Comparison of ENCODE assay signal across 18 mouse cellular contexts in genomic region chr14:122176263-122176798, GRCm38 (mm10).
"Had no signal": no experiment of that assay in that cellular context is flagged by ENCODE, and none has a peak within 500 bp of the region (broad histone marks: within the 10 kb centered on the region; RNA-seq: fewer than 3 reads in every experiment).

No protein-coding gene starts in this region.

- ATAC-seq: intestine, embryonic 16.5 days had no signal

- H3K4me2 ChIP-seq: limb, embryonic 12.5 days; limb, embryonic 15.5 days; liver, embryonic 11.5 days; liver, embryonic 15.5 days; lung, embryonic 15.5 days; midbrain, embryonic 12.5 days had no signal

- H3K27me3 ChIP-seq: limb, embryonic 12.5 days; limb, embryonic 15.5 days; liver, embryonic 15.5 days; lung, embryonic 15.5 days; midbrain, embryonic 12.5 days had no signal

- H3K4me3 ChIP-seq: limb, embryonic 12.5 days; limb, embryonic 15.5 days; liver, embryonic 15.5 days; lung, embryonic 15.5 days; megakaryocyte, embryonic 14.5 days; midbrain, embryonic 12.5 days had no signal

- H3K27ac ChIP-seq: limb, embryonic 12.5 days; limb, embryonic 15.5 days; liver, embryonic 15.5 days; lung, embryonic 15.5 days; midbrain, embryonic 12.5 days had no signal

- H3K9me3 ChIP-seq: limb, embryonic 12.5 days; limb, embryonic 15.5 days; liver, embryonic 15.5 days; lung, embryonic 15.5 days; megakaryocyte, embryonic 14.5 days; midbrain, embryonic 12.5 days had no signal

- DNase-seq: kidney, adult 18-20 months; kidney, adult 9 months; kidney, postnatal 14 days; kidney, postnatal 4 days; left cerebral cortex, postnatal 4 days; lung, adult 18-20 months; lung, postnatal 10 days; lung, postnatal 36 days; thymus, adult 18-20 months; thymus, postnatal 36 days had no signal

- H3K9ac ChIP-seq: limb, embryonic 12.5 days; limb, embryonic 15.5 days; liver, embryonic 15.5 days; lung, embryonic 15.5 days; midbrain, embryonic 12.5 days had no signal

- H3K36me3 ChIP-seq: limb, embryonic 12.5 days; limb, embryonic 15.5 days; liver, embryonic 15.5 days; lung, embryonic 15.5 days; midbrain, embryonic 12.5 days had no signal
